Mouse (Mus musculus) kidney, adult 18-20 months (tissue): ENCODE results near the gene Pip4k2a.

Source experiments
- DNase-seq: peaks from one replicate; pipeline ENCODE4 v3.0.0; 2021

Pip4k2a gene

DNA sequence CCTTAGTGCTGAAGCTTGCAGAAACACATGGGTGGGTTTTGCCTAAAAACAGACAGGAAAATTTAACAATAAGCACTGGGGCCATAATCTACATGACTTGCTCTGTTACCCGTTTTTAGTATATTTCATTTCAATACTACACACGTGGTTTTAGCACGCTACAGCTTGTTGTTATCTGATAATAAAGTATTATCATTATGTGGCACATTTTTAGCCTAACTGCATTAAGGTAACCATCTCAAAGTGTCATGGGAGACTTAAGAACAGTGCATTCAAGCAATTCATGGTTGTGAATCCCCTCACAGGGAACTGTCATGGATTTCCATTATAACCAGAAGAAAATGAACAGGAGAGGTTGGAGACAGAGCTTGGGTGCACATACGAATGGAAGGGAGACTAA lies 43.5 kb downstream of the Pip4k2a start:
- DNase-seq = no peak

- no peak for DNase-seq
These were observed 45.7 kb downstream of the Pip4k2a start for GRCm38 (mm10) chr2:18952102-18952673.

DNA sequence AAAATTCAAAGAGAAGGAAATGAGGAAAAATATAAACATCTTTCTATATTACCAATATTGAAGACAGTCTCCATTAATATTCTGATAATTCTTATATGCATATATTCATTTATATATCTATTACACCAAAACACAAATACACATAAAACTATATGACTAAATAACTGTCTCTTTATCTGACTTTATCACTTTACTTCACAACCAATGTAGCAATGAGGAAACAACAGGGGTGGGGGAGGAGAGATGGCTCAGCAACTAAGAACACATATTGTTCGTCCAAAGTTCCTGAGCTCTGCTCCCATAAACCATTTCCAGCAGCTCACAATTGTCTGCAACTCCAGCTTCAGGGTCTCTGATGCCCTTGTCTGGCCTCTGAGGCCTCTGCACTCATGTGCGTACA lies 47.2 kb downstream of the Pip4k2a start:
- no peak for DNase-seq

DNA sequence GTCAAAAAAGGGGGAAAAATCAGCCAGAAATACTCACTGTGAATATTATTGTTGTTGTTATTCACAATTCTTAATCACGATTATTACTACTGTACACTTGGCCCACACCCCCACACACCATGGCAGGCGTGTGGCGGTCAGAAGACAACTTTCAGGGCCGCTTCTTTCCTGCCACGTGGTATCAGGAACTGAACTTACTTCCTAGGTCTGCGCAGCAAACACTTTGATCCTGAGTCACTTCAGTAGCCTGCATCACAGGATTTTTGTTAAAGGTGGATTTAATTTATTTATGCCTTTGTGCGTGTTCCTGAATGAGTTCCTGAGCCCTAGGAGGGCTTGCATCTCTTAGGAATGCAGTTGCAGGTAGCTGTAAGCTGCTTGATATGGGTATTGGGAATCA lies 49.2 kb downstream of the Pip4k2a start:
- DNase-seq = no peak

- DNase-seq = no peak
These were observed 50.1 kb downstream of the Pip4k2a start for GRCm38 (mm10) chr2:18947669-18948459.

GRCm38 (mm10) chr2:18945438-18945837 lies 52.5 kb downstream of the Pip4k2a start:
- no peak for DNase-seq

GRCm38 (mm10) chr2:18943930-18944329 lies 54.0 kb downstream of the Pip4k2a start:
- peak; percentile 34 for DNase-seq

DNA sequence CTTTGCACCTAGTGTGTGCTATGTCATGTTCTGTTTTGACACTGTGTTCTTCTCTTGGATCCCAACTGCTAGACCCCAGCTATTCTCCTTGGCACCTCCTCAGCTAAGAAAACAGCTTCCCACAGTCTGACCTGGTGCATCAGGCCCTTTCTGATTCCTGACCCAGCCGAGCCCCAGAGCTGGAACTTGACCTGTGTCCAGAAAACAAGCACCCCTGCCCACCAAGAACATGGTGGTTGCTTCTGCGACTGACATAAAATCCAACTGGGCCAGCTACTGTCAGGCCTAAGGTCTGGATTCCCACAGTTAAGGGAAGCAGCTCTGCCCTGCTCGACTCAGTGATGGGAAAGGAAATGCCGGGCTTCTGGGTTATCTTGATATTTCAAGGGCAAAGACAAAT lies 54.6 kb downstream of the Pip4k2a start:
- no peak for DNase-seq

DNA sequence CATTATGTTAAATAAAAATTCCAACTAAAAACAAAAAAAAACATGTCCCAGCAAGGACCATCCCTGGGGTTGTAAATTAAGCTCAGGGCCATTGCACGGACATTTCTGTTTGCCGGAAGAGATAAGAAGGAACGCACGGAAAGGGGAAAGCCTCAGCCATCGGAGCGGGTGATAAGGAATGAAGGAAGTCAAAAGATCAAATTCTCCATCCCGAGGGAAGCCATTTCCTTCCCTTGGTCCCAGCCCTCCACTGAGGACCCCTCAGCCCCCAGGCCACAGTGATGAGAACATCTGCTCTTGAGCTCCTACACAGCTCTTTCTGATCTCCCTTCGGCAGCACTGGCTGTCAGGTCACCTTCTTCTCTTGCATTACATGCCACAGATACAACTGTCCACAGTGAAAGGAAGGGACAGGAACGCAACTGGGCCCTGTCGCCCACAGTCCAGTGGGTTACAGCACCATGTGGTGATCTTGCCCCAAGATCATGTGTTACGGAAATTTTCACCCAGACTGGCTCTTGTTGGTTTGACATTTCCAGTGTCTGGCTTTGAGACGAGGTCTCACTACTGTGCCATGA lies 57.1 kb downstream of the Pip4k2a start:
- no peak for DNase-seq

- no peak for DNase-seq
These were observed 59.0 kb downstream of the Pip4k2a start for GRCm38 (mm10) chr2:18938923-18939329.

DNA sequence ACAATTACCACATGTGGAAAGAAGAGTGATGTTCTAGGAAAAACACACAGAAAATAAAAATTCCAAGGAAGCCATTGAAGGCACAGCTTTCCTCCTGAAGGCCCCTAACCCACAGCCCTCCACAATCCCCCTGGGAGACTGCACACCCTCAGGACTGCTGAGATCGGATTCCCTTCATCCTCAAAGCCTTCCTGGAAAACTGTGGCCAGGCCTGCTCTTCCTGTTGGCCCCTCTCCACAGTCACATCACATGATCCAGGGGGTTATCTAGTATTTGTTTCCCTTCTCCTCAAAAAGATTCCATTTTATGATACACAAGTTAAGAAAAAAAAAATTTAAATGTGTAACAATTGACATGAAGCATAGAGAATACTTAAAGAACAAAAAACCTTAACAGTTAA lies 59.7 kb downstream of the Pip4k2a start:
- peak; percentile 45 for DNase-seq

- DNase-seq = no peak
These were observed 60.3 kb downstream of the Pip4k2a start for GRCm38 (mm10) chr2:18937611-18938010.

DNA sequence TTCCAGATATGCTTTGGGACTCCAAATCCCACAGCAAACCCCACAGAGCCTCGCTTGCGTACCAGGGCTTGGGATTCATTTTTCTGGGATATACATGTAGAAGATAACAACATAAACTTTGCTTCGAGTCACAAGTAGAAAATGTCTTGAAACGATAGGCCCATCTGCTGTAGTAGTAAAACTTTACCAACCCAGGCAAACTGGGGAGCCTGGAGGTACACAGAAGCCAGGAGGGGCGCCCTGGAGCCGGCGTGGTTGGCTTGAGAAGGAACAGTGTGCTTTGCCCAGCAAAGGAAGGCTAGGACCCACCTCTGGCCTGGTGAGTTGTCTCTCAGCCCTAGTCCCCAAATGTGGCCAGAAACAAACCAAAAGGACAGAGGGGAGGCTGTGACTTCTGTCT lies 61.5 kb downstream of the Pip4k2a start:
- DNase-seq = no peak

DNA sequence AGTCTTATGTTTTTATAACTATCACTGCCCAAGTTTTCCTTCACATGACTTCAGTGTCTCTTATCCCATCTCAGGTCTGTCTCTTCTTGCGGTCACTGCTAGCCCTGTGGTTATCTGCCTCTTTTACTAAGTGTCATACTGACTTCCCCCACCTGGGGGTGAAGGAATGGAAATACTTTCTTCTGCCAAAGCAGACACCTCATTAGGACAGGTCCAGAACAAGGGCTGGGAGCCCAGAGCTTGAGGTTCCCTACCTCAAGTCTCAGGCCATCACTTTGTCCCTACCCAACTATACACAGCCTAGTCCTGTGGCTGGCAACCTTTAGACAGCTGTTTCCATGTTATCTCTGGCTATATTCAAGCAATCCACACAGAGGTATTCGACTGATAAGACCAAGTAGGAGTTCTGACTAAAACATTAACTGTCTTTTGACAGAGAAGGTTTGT lies 62.3 kb downstream of the Pip4k2a start:
- DNase-seq = no peak

DNA sequence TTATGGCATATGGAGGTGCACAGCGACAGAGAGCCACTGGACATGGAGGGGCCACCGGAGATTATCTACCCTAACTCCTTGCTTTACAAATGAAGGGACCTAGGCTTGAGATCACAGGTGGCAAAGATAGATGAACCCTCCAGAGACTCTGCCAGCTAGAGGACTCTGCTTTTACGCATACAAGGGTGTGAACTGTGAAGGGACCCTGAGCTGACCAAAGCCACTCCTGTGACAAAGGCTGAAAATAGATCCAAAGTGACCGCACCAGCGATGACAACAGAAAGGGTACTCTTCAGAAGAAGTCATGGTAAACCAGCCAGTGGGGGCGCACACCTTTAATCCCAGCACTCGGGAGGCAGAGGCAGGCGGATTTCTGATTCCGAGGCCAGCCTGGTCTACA lies 63.8 kb downstream of the Pip4k2a start:
- DNase-seq = no peak

- DNase-seq = no peak
These were observed 64.5 kb downstream of the Pip4k2a start for GRCm38 (mm10) chr2:18933418-18933817.

DNA sequence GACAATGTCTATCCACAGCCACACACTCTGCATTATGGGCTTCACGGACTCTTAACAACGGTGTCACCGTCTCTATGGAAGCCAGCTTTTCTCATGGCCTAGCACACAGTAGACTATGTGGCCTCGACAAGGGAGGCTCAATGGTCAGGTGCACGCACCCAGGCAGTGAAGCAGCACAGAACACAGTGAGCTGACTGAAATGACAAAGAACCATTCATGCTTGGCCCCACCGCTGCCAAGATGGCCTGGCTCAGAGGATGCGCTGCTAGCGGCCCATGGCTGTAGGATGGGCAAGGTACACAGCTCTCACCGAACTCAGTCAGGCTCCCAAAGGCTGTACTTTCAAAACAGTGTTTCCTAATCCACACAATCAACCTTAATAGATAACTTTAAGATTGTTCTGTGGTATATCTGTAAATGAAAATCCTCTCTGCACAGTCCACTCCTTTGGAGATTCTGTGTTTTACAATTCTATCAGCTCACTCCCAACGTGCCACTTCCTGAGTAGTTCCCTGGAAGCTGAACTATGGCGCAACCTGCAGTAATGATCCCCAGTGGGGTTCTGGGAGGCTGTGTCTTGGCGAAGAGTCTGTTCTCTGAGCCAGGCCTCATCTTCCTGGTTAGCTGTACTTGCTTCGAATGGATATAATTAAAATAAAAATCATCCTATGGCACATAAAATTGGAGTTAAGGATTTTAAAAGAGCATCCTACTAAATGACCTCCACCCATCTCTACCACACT lies 67.4 kb downstream of the Pip4k2a start:
- DNase-seq = no peak

- no peak for DNase-seq
These were observed 69.2 kb downstream of the Pip4k2a start for GRCm38 (mm10) chr2:18928597-18929257.

DNA sequence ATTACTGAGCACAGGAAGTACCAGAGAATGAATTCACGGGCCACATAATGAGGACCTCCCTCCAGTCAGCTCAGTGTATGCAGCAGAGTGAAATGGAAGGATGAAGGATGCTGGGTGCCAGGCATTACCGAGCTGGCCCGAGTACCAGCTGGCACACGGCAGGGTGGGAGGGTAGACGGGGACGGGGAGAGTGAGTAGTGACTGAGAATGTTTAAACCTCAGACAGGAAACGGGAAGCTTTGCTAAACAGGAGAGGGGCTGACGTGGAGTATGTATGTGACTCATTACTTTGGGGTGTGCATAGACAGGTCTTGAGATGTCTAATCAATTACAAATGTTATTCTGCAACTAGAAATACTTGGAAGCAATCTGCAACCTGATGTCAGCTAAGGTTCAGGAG lies 69.7 kb downstream of the Pip4k2a start:
- DNase-seq = no peak

- no peak for DNase-seq
These were observed 73.9 kb downstream of the Pip4k2a start for GRCm38 (mm10) chr2:18923806-18924595.

DNA sequence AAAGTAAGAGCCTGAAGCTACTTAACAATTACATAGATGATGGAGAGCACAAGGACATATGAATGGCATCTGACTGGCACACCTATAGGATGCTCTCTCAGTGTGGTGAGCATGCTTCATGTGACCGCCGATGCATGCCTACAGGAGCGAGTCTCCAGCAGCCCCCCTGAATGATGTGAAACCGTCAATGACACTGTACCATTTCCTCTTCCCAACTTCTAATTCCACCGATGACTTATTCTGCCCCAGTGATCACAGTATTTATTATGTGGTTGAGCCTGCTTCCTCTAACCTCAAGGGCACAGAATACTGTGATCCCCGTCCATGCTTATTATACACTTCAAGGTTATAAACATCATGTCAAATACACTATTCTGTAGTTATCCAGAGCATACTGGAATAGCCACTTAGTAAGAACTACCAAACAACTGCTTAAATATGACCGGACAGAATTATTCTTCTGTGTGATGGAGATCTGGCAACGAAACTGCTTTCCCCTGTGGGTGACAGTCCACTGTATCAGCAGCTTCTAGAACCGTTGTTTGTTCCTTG lies 74.8 kb downstream of the Pip4k2a start:
- no peak for DNase-seq
